Mouse (Mus musculus) left cerebral cortex, adult 8-10 months (tissue): Measurements from ENCODE around the gene Mpl. TPM values are rescaled to one million over a fixed set of nuclear protein-coding genes. Genes with fewer than 3 reads are reported as not detected.

ENCODE experiments used
- total RNA-seq, 4 experiments: library from RNA; stranded (reverse); gene quantifications; 2 replicates each; pipeline ENCODE4 v1.2.4; 2022

The Mpl gene
- total RNA-seq, 4 experiments from 2014 or later = 0.40 to 0.82 (median 0.59) TPM

Other genes with a start within 250 kb of the Mpl start
- 100 to 1,000 TPM in 3 of 4 experiments, 10 to 100 TPM in 1; 96.0 to 114 (median 107) TPM for gene Ptprf, start 166.1 kb downstream of the Mpl start, total RNA-seq
- gene Szt2, start 48.2 kb downstream of the Mpl start, total RNA-seq = 10 to 100 TPM; 32.2 to 40.1 (median 37.6) TPM
- 10 to 100 TPM; 47.8 to 56.5 (median 56.1) TPM for gene Med8, start 48.2 kb downstream of the Mpl start, total RNA-seq
- gene Elovl1, start 29.4 kb downstream of the Mpl start, total RNA-seq = 10 to 100 TPM; 16.2 to 26.7 (median 21.1) TPM
- gene Cdc20, start 20.2 kb downstream of the Mpl start, total RNA-seq = 1 to 10 TPM in 3 of 4 experiments, under 1 TPM in 1; 0.82 to 2.2 (median 1.1) TPM
- 1 to 10 TPM; 6.6 to 9.4 (median 8.3) TPM for gene Tie1, start 32.5 kb upstream of the Mpl start, total RNA-seq
- gene 2610528J11Rik, start 69.5 kb upstream of the Mpl start, total RNA-seq = not detected
- gene Tmem125, start 86.5 kb upstream of the Mpl start, total RNA-seq = 10 to 100 TPM; 10.0 to 14.0 (median 11.1) TPM
- 1 to 10 TPM in 1 of 4 experiments, under 1 TPM in 3; 0.65 to 1.1 (median 0.88) TPM for gene Cfap57, start 163.3 kb upstream of the Mpl start, total RNA-seq
- gene Ebna1bp2, start 163.3 kb upstream of the Mpl start, total RNA-seq = 10 to 100 TPM; 48.2 to 60.8 (median 56.0) TPM
- not detected for gene Olfr62, start 201.4 kb upstream of the Mpl start, total RNA-seq
- not detected for gene Olfr1342, start 235.2 kb upstream of the Mpl start, total RNA-seq
- gene Olfr1341, start 246.0 kb upstream of the Mpl start, total RNA-seq = not detected